Mouse (Mus musculus): Measurements from ENCODE around the gene Mrpl53. TPM values are rescaled to one million over a fixed set of nuclear protein-coding genes. Genes with fewer than 3 reads are reported as not detected.

The Mrpl53 gene
- total and polyA plus RNA-seq, 2 experiments: 73.8 to 78.2 TPM

DNA sequence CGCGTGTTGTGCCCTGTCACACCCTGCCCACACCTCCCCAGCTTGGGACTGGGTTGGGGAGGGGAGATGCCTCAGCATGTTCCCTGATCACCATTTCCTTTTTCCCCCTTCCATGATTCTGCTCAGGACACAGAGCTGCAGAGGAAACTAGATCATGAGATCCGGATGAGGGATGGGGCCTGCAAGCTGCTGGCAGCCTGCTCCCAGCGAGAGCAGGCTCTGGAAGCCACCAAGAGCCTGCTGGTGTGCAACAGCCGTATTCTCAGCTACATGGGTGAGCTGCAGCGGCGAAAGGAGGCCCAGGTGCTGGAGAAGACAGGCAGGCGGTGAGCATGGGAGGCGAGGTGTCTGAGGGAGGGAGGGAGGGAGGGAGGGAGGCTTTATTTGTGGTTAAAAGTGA is 37.0 kb downstream of the Mrpl53 start:
- Histone ChIP-seq H3K36me3 (ENCODE audit: control insufficient read depth, insufficient read depth, low read length) (no peaks in the 10 kb centered on the region), H3K4me3 (ENCODE audit: insufficient read depth, low read depth, low read length) (peak overlapping the region; percentile 45; the same call in 1 of the 2 replicates), H3K9ac (ENCODE audit: low read depth, low read length) (peak overlapping the region; percentile 23; the same call in 1 of the 2 replicates), H3K4me1 (ENCODE audit: control insufficient read depth, insufficient read depth, low read length) (no peaks in the 10 kb centered on the region), H3K27me3 (ENCODE audit: control insufficient read depth, insufficient read depth, low read length) (no peaks in the 10 kb centered on the region), H3K27ac (replicated peaks; ENCODE audit: insufficient read depth, low read depth, low read length) (no peak overlapping the region; the same call in 1 of the 2 replicates), H3K79me2 (ENCODE audit: control insufficient read depth, insufficient read depth, low read length) (no peaks in the 10 kb centered on the region)
- TF ChIP-seq CTCF (IDR thresholded peaks at IDR 0.05; ENCODE audit: low read depth, low read length) (no peak), POLR2A (IDR thresholded peaks at IDR 0.05; ENCODE audit: extremely low read depth, insufficient read depth, low read length) (no peak)
- 75% methylated on average over 9 of the region's 9 CpGs for WGBS
- no peak for DNase-seq (ENCODE audit: extremely low read depth, low read depth, low spot score)

DNA sequence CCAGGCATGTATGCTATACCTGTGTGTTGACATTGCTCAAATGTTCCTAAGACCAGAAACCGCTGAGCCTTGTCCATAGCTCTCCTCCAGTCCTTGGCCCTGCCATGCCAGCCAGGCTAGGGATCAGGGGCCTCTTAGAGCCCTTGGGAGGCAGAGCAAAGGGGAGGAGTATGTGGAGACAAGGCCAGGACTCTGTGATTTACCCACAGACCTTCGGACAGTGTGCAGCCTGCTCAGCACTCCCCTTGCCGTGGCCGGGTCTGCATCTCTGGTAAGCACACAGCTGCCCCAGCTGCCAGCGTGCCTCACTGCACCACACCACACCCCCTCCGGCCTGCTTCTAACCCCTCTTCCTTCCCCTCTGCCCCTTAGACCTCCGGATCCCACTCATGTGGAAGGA is 38.4 kb downstream of the Mrpl53 start:
- H3K9ac ChIP-seq (ENCODE audit: low read depth, low read length): no peak overlapping the region
- H3K36me3 ChIP-seq (ENCODE audit: control insufficient read depth, insufficient read depth, low read length): no peaks in the 10 kb centered on the region
- DNase-seq (ENCODE audit: extremely low read depth, low read depth, low spot score): no peak
- no peaks in the 10 kb centered on the region for H3K4me1 ChIP-seq (ENCODE audit: control insufficient read depth, insufficient read depth, low read length)
- no peak for TF ChIP-seq CTCF (IDR thresholded peaks at IDR 0.05; ENCODE audit: low read depth, low read length)
- no peak for TF ChIP-seq POLR2A (IDR thresholded peaks at IDR 0.05; ENCODE audit: extremely low read depth, insufficient read depth, low read length)
- 75% methylated on average over 7 of the region's 7 CpGs for WGBS
- H3K4me3 ChIP-seq (ENCODE audit: insufficient read depth, low read depth, low read length): no peak overlapping the region
- H3K79me2 ChIP-seq (ENCODE audit: control insufficient read depth, insufficient read depth, low read length): no peaks in the 10 kb centered on the region
- H3K27me3 ChIP-seq (ENCODE audit: control insufficient read depth, insufficient read depth, low read length): no peaks in the 10 kb centered on the region
- H3K27ac ChIP-seq (replicated peaks; ENCODE audit: insufficient read depth, low read depth, low read length): no peak overlapping the region

DNA sequence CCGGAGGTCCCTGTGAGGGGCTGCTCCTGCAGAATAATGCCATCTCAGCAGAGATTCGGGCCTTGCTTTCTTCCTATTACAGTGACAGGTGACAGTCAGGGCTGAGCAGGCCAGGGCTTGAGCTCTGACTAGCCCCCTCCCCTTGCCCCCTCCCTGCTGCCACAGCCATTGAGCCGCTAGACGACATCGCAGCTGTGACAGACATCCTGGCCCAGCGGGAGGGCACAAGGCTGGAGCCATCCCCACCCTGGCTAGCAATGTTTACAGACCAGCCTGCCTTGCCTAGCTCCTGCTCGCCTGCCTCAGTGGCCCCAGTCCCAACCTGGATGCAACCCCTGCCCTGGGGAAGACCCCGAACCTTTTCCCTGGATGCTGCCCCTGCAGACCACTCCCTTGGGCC is 42.9 kb downstream of the Mrpl53 start:
- Histone ChIP-seq H3K27ac (replicated peaks; ENCODE audit: insufficient read depth, low read depth, low read length) (no peak overlapping the region), H3K4me3 (ENCODE audit: insufficient read depth, low read depth, low read length) (no peak overlapping the region), H3K79me2 (ENCODE audit: control insufficient read depth, insufficient read depth, low read length) (no peaks in the 10 kb centered on the region), H3K4me1 (ENCODE audit: control insufficient read depth, insufficient read depth, low read length) (peaks cover 6% of the 10 kb centered on the region; the same call in 1 of the 2 replicates), H3K36me3 (ENCODE audit: control insufficient read depth, insufficient read depth, low read length) (no peaks in the 10 kb centered on the region), H3K27me3 (ENCODE audit: control insufficient read depth, insufficient read depth, low read length) (no peaks in the 10 kb centered on the region), H3K9ac (ENCODE audit: low read depth, low read length) (no peak overlapping the region)
- TF ChIP-seq POLR2A (IDR thresholded peaks at IDR 0.05; ENCODE audit: extremely low read depth, insufficient read depth, low read length): no peak
- TF ChIP-seq CTCF (IDR thresholded peaks at IDR 0.05; ENCODE audit: low read depth, low read length): no peak
- WGBS: 78% methylated on average over 8 of the region's 8 CpGs
- no peak for DNase-seq (ENCODE audit: extremely low read depth, low read depth, low spot score)

- Histone ChIP-seq H3K36me3 (ENCODE audit: control insufficient read depth, insufficient read depth, low read length) (no peaks in the 10 kb centered on the region), H3K4me1 (ENCODE audit: control insufficient read depth, insufficient read depth, low read length) (peaks cover 6% of the 10 kb centered on the region; the same call in 1 of the 2 replicates), H3K9ac (ENCODE audit: low read depth, low read length) (no peak overlapping the region), H3K79me2 (ENCODE audit: control insufficient read depth, insufficient read depth, low read length) (no peaks in the 10 kb centered on the region), H3K27ac (replicated peaks; ENCODE audit: insufficient read depth, low read depth, low read length) (no peak overlapping the region), H3K4me3 (ENCODE audit: insufficient read depth, low read depth, low read length) (no peak overlapping the region), H3K27me3 (ENCODE audit: control insufficient read depth, insufficient read depth, low read length) (no peaks in the 10 kb centered on the region)
- DNase-seq (ENCODE audit: extremely low read depth, low read depth, low spot score): no peak
- no peak for TF ChIP-seq POLR2A (IDR thresholded peaks at IDR 0.05; ENCODE audit: extremely low read depth, insufficient read depth, low read length)
- TF ChIP-seq CTCF (IDR thresholded peaks at IDR 0.05; ENCODE audit: low read depth, low read length): no peak
- 73% methylated on average over 12 of the region's 12 CpGs for WGBS
Observed at GRCm38 (mm10) chr6:83153038-83153437, 44.2 kb downstream of the Mrpl53 start.

GRCm38 (mm10) chr6:83153485-83153884 is 44.6 kb downstream of the Mrpl53 start:
- no peak overlapping the region for H3K27ac ChIP-seq (replicated peaks; ENCODE audit: insufficient read depth, low read depth, low read length)
- no peaks in the 10 kb centered on the region for H3K27me3 ChIP-seq (ENCODE audit: control insufficient read depth, insufficient read depth, low read length)
- no peaks in the 10 kb centered on the region for H3K36me3 ChIP-seq (ENCODE audit: control insufficient read depth, insufficient read depth, low read length)
- no peaks in the 10 kb centered on the region for H3K79me2 ChIP-seq (ENCODE audit: control insufficient read depth, insufficient read depth, low read length)
- no peak overlapping the region for H3K4me3 ChIP-seq (ENCODE audit: insufficient read depth, low read depth, low read length)
- no peak for TF ChIP-seq POLR2A (IDR thresholded peaks at IDR 0.05; ENCODE audit: extremely low read depth, insufficient read depth, low read length)
- no peak for TF ChIP-seq CTCF (IDR thresholded peaks at IDR 0.05; ENCODE audit: low read depth, low read length)
- 40% methylated on average over 5 of the region's 5 CpGs for WGBS
- no peak overlapping the region for H3K9ac ChIP-seq (ENCODE audit: low read depth, low read length)
- DNase-seq (ENCODE audit: extremely low read depth, low read depth, low spot score): no peak
- H3K4me1 ChIP-seq (ENCODE audit: control insufficient read depth, insufficient read depth, low read length): peaks cover 6% of the 10 kb centered on the region; the same call in 1 of the 2 replicates

- WGBS: 16% methylated on average over 23 of the region's 23 CpGs
- no peak for DNase-seq (ENCODE audit: extremely low read depth, low read depth, low spot score)
- H3K36me3 ChIP-seq (ENCODE audit: control insufficient read depth, insufficient read depth, low read length): no peaks in the 10 kb centered on the region
- H3K27ac ChIP-seq (replicated peaks; ENCODE audit: insufficient read depth, low read depth, low read length): no peak overlapping the region
- no peak for TF ChIP-seq CTCF (IDR thresholded peaks at IDR 0.05; ENCODE audit: low read depth, low read length)
- TF ChIP-seq POLR2A (IDR thresholded peaks at IDR 0.05; ENCODE audit: extremely low read depth, insufficient read depth, low read length): no peak
- H3K79me2 ChIP-seq (ENCODE audit: control insufficient read depth, insufficient read depth, low read length): no peaks in the 10 kb centered on the region
- H3K4me3 ChIP-seq (ENCODE audit: insufficient read depth, low read depth, low read length): peak overlapping the region; percentile 65
- peak overlapping the region; percentile 56 for H3K9ac ChIP-seq (ENCODE audit: low read depth, low read length)
- no peaks in the 10 kb centered on the region for H3K27me3 ChIP-seq (ENCODE audit: control insufficient read depth, insufficient read depth, low read length)
- peaks cover 6% of the 10 kb centered on the region; the same call in 1 of the 2 replicates for H3K4me1 ChIP-seq (ENCODE audit: control insufficient read depth, insufficient read depth, low read length)
Observed at GRCm38 (mm10) chr6:83155552-83156238, 46.9 kb downstream of the Mrpl53 start.
